12 mouse cellular contexts compared by ENCODE assay signal in genomic region chr19:58060199-58060853, GRCm38 (mm10).
DNase-seq lines count a peak whose midpoint lies in the region; ATAC-seq and TF ChIP-seq lines count a peak whose summit lies in the region.
"Had no signal": no experiment of that assay in that cellular context is flagged by ENCODE, and none has a peak within 500 bp of the region (broad histone marks: within the 10 kb centered on the region; RNA-seq: fewer than 3 reads in every experiment).

No protein-coding gene starts in this region.

- H3K36me3 ChIP-seq in kidney, embryonic 16.5 days (ENCODE audit: insufficient read depth, low read length) = no peaks in the 10 kb centered on the region
- no peaks in the 10 kb centered on the region for H3K36me3 ChIP-seq in forebrain, embryonic 12.5 days (replicated peaks)
- H3K36me3 ChIP-seq in hindbrain, postnatal 0 days (ENCODE audit: insufficient read depth, low read length) = no peaks in the 10 kb centered on the region
- H3K36me3 ChIP-seq in neural tube, embryonic 14.5 days (ENCODE audit: control insufficient read depth, insufficient read depth, low read length) = no peaks in the 10 kb centered on the region
- H3K36me3 ChIP-seq: G1E had no signal

- peaks cover 34% of the 10 kb centered on the region for H3K4me1 ChIP-seq in kidney, embryonic 16.5 days (ENCODE audit: insufficient read depth, low read length)
- peaks cover 42% of the 10 kb centered on the region for H3K4me1 ChIP-seq in forebrain, embryonic 12.5 days
- H3K4me1 ChIP-seq in hindbrain, postnatal 0 days (ENCODE audit: insufficient read depth, low read length) = 0 out of 2 replicates have a peak, but pooled peaks cover 4% of the 10 kb centered on the region
- H3K4me1 ChIP-seq in neural tube, embryonic 14.5 days (ENCODE audit: control insufficient read depth, insufficient read depth, low read length) = peaks cover 28% of the 10 kb centered on the region
- H3K4me1 ChIP-seq: megakaryocyte, embryonic 14.5 days had no signal

- WGBS in kidney, embryonic 16.5 days = 41% methylated on average over 12 of the region's 12 CpGs
- WGBS in forebrain, embryonic 12.5 days = 19% methylated on average over 12 of the region's 12 CpGs
- WGBS in hindbrain, postnatal 0 days = 17% methylated on average over 12 of the region's 12 CpGs
- WGBS in neural tube, embryonic 14.5 days = 32% methylated on average over 12 of the region's 12 CpGs

- H3K4me2 ChIP-seq in kidney, embryonic 16.5 days (replicated peaks; ENCODE audit: low read depth, low read length) = no peak overlapping the region
- H3K4me2 ChIP-seq in forebrain, embryonic 12.5 days = peak overlapping the region; percentile 45
- H3K4me2 ChIP-seq in hindbrain, postnatal 0 days (ENCODE audit: low read depth, low read length) = peak overlapping the region; percentile 43
- peak overlapping the region; percentile 35 for H3K4me2 ChIP-seq in neural tube, embryonic 14.5 days (ENCODE audit: low read depth, low read length)

- no peak overlapping the region for H3K27ac ChIP-seq in kidney, embryonic 16.5 days (ENCODE audit: low read length)
- H3K27ac ChIP-seq in forebrain, embryonic 12.5 days = peak overlapping the region; percentile 51
- no peak overlapping the region; the same call in 1 of the 2 replicates for H3K27ac ChIP-seq in hindbrain, postnatal 0 days
- H3K27ac ChIP-seq in neural tube, embryonic 14.5 days (ENCODE audit: low read depth, low read length) = no peak overlapping the region; the same call in 1 of the 2 replicates

- H3K9me3 ChIP-seq in kidney, embryonic 16.5 days (ENCODE audit: low read length) = no peaks in the 10 kb centered on the region
- no peaks in the 10 kb centered on the region for H3K9me3 ChIP-seq in forebrain, embryonic 12.5 days
- H3K9me3 ChIP-seq in hindbrain, postnatal 0 days (ENCODE audit: low read length) = no peaks in the 10 kb centered on the region
- H3K9me3 ChIP-seq in neural tube, embryonic 14.5 days (ENCODE audit: control insufficient read depth, low read length) = no peaks in the 10 kb centered on the region

- no peak for DNase-seq in kidney, postnatal 10 days
- no peak for DNase-seq in hindbrain, postnatal 0 days (ENCODE audit: low spot score)
- DNase-seq in right cerebral cortex, postnatal 14 days = no peak
- DNase-seq: cerebellum, adult 9-11 months; right cerebral cortex, postnatal 25 days; thymus, postnatal 36 days had no signal

- H3K4me3 ChIP-seq in kidney, embryonic 16.5 days (ENCODE audit: low read length) = no peak overlapping the region
- no peak overlapping the region for H3K4me3 ChIP-seq in forebrain, embryonic 12.5 days (replicated peaks)
- no peak overlapping the region for H3K4me3 ChIP-seq in hindbrain, postnatal 0 days (ENCODE audit: low read length)
- H3K4me3 ChIP-seq in neural tube, embryonic 14.5 days (ENCODE audit: low read depth, low read length) = no peak overlapping the region
- H3K4me3 ChIP-seq: megakaryocyte, embryonic 14.5 days had no signal

- H3K27me3 ChIP-seq in kidney, embryonic 16.5 days (ENCODE audit: insufficient read depth, low read length) = no peaks in the 10 kb centered on the region
- H3K27me3 ChIP-seq in forebrain, embryonic 12.5 days = peaks cover 16% of the 10 kb centered on the region
- no peaks in the 10 kb centered on the region for H3K27me3 ChIP-seq in hindbrain, postnatal 0 days (ENCODE audit: insufficient read depth, low read length)
- H3K27me3 ChIP-seq in neural tube, embryonic 14.5 days (ENCODE audit: control insufficient read depth, insufficient read depth, low read length) = no peaks in the 10 kb centered on the region

- no peak for TF ChIP-seq CTCF in hindbrain, postnatal 0 days (IDR thresholded peaks at IDR 0.05; ENCODE audit: low read depth)

- ATAC-seq in kidney, embryonic 16.5 days (ENCODE audit: low FRiP score, low TSS enrichment) = 0 out of 2 replicates have a peak, but pooled peaks have one; percentile 53
- ATAC-seq in forebrain, embryonic 12.5 days (ENCODE audit: low FRiP score) = peak; percentile 42
- peak; percentile 35; the same call in 1 of the 2 replicates for ATAC-seq in hindbrain, postnatal 0 days
- ATAC-seq in neural tube, embryonic 14.5 days (ENCODE audit: low read depth) = 0 out of 2 replicates have a peak, but pooled peaks have one; percentile 23
- ATAC-seq in CD4-positive, CD25-positive, alpha-beta regulatory T cell, adult 4 months = no peak

- H3K9ac ChIP-seq in kidney, embryonic 16.5 days (replicated peaks; ENCODE audit: low read length) = no peak overlapping the region
- H3K9ac ChIP-seq in forebrain, embryonic 12.5 days = 0 out of 2 replicates have a peak overlapping the region, but pooled peaks have one; percentile 13
- H3K9ac ChIP-seq in hindbrain, postnatal 0 days (replicated peaks; ENCODE audit: low read length) = no peak overlapping the region
- no peak overlapping the region for H3K9ac ChIP-seq in neural tube, embryonic 14.5 days (replicated peaks; ENCODE audit: low read depth, low read length)
